Comparison of ENCODE assay signal across 8 mouse cellular contexts in genomic region chr11:116852291-116852890, GRCm38 (mm10). TPM values are rescaled to one million over a fixed set of nuclear protein-coding genes. Genes with fewer than 3 reads are reported as not detected.
A peak's percentile ranks its signal among the peaks of the same experiment; 100 is the strongest.
DNase-seq lines count a peak whose midpoint lies in the region; ATAC-seq and TF ChIP-seq lines count a peak whose summit lies in the region.

TSS of gene Mfsd11 (plus strand) at chr11:116852440.

- peaks cover 44% of the 10 kb centered on the region for H3K4me1 ChIP-seq in E14TG2a.4 (replicated peaks; ENCODE audit: low read depth, low read length)
- peaks cover 20% of the 10 kb centered on the region for H3K4me1 ChIP-seq in forebrain, postnatal 0 days (ENCODE audit: insufficient read depth)
- H3K4me1 ChIP-seq in lung, embryonic 15.5 days: peaks cover 32% of the 10 kb centered on the region

- 4% methylated on average over 76 of the region's 91 CpGs for WGBS in forebrain, postnatal 0 days
- WGBS in lung, embryonic 15.5 days: under 1% methylated on average over 80 of the region's 91 CpGs

- no peak for TF ChIP-seq CTCF in E14TG2a.4 (conservative IDR thresholded peaks at IDR 0.05; ENCODE audit: low read length)
- TF ChIP-seq CTCF in forebrain, postnatal 0 days (IDR thresholded peaks at IDR 0.05; ENCODE audit: low read depth): no peak

- DNase-seq in cerebellum, adult 18-20 months: peak; percentile 81 to 82
- DNase-seq in forebrain, postnatal 0 days: peak; percentile 75
- peak; percentile 79 to 86 for DNase-seq in heart, postnatal 36 days
- peak; percentile 52 to 64 for DNase-seq in layer of hippocampus, adult 8-10 months (ENCODE audit: low spot score in 2 of 2)
- peak; percentile 70 for DNase-seq in ovary, adult 18-20 months (ENCODE audit: low spot score)
- DNase-seq in thymus, postnatal 0 days (ENCODE audit: low spot score): peak; percentile 80

- intact Hi-C loops in heart, postnatal 36 days (cut with DNase I): loop anchor here (5.0 kb wide), 1 partner anchor 40 kb away; no protein-coding TSS in a partner anchor

- peak within 1 kb of the TSS; percentile 98 for H3K4me3 ChIP-seq in E14TG2a.4 (replicated peaks; ENCODE audit: low read length)
- peak within 1 kb of the TSS; percentile 99 for H3K4me3 ChIP-seq in forebrain, postnatal 0 days (ENCODE audit: low read depth, low read length)
- H3K4me3 ChIP-seq in lung, embryonic 15.5 days: peak within 1 kb of the TSS; percentile 84

- H3K4me2 ChIP-seq in forebrain, postnatal 0 days (ENCODE audit: low read depth): peak within 1 kb of the TSS; percentile 76
- H3K4me2 ChIP-seq in lung, embryonic 15.5 days: peak within 1 kb of the TSS; percentile 77

- H3K27me3 ChIP-seq in E14TG2a.4 (ENCODE audit: insufficient read depth, low read length): no peaks in the 10 kb centered on the region
- H3K27me3 ChIP-seq in forebrain, postnatal 0 days (ENCODE audit: insufficient read depth, low read length): no peaks in the 10 kb centered on the region
- H3K27me3 ChIP-seq in lung, embryonic 15.5 days: no peaks in the 10 kb centered on the region

- peak within 1 kb of the TSS; percentile 95 for H3K9ac ChIP-seq in forebrain, postnatal 0 days
- H3K9ac ChIP-seq in lung, embryonic 15.5 days: peak within 1 kb of the TSS; percentile 95

- H3K36me3 ChIP-seq in E14TG2a.4 (ENCODE audit: insufficient read depth, low read length): peaks cover 59% of the 10 kb centered on the region
- H3K36me3 ChIP-seq in forebrain, postnatal 0 days (ENCODE audit: insufficient read depth): peaks cover 9% of the 10 kb centered on the region
- H3K36me3 ChIP-seq in lung, embryonic 15.5 days: peaks cover 38% of the 10 kb centered on the region

- peak; percentile 58 for ATAC-seq in forebrain, postnatal 0 days
- peak; percentile 70 for ATAC-seq in lung, embryonic 15.5 days (ENCODE audit: borderline replicate concordance, extremely low read depth, low FRiP score, low TSS enrichment)

- H3K9me3 ChIP-seq in E14TG2a.4 (ENCODE audit: low read length): no peaks in the 10 kb centered on the region
- no peaks in the 10 kb centered on the region for H3K9me3 ChIP-seq in forebrain, postnatal 0 days (ENCODE audit: low read length)
- no peaks in the 10 kb centered on the region for H3K9me3 ChIP-seq in lung, embryonic 15.5 days

- peak within 1 kb of the TSS; percentile 99 for H3K27ac ChIP-seq in forebrain, postnatal 0 days (ENCODE audit: low read depth, low read length)
- H3K27ac ChIP-seq in lung, embryonic 15.5 days: peak within 1 kb of the TSS; percentile 100

RNA-seq across cellular contexts. Expression of gene Mfsd11, which starts in this region (rescaled TPM):
- 29.9 and 38.2 TPM in 2 replicates for total RNA-seq in forebrain, postnatal 0 days (2014; rRNA removed)
- polyA plus RNA-seq in forebrain, postnatal 0 days (2015; fragmentation: Nextera tagmentation; extraction: Ambion mirVana): 46.8 and 52.4 TPM in 2 replicates
- total RNA-seq in heart, postnatal 36 days (2021): 10 to 100 TPM; 30.3 to 33.5 TPM
- total RNA-seq in layer of hippocampus, adult 8-10 months (2022): 10 to 100 TPM; 47.2 to 58.6 (median 51.2) TPM
- 30.3 and 30.5 TPM in 2 replicates for polyA plus RNA-seq in lung, embryonic 15.5 days (2015; fragmentation: Nextera tagmentation; extraction: Ambion mirVana)
- polyA plus RNA-seq in thymus, postnatal 0 days (2015; fragmentation: Nextera tagmentation; extraction: Ambion mirVana): 32.6 and 35.3 TPM in 2 replicates

Comparison
In these comparisons a context has a peak if more than half of its experiments do, and no peak if none do; other contexts are left out.
1. Peak in every context shown above with its lines: DNase-seq, ATAC-seq, H3K4me3 ChIP-seq and H3K27ac ChIP-seq.